Mouse (Mus musculus): Measurements from ENCODE around the gene Apopt1.

Apopt1 gene

GRCm38 (mm10) chr12:111681305-111681704 lies 31.8 kb upstream of the Apopt1 start:
- no peak for DNase-seq

- DNase-seq = peak; percentile 77
These were observed 31.1 kb upstream of the Apopt1 start for GRCm38 (mm10) chr12:111682003-111682402.

GRCm38 (mm10) chr12:111682806-111683205 lies 30.3 kb upstream of the Apopt1 start:
- no peak for DNase-seq

- no peak for DNase-seq
These were observed 26.7 kb upstream of the Apopt1 start for GRCm38 (mm10) chr12:111686390-111686789.

GRCm38 (mm10) chr12:111687350-111688068 lies 25.6 kb upstream of the Apopt1 start:
- peak; percentile 84 for DNase-seq

GRCm38 (mm10) chr12:111688069-111688428 lies 25.0 kb upstream of the Apopt1 start:
- DNase-seq = no peak

- no peak for DNase-seq
These were observed 23.6 kb upstream of the Apopt1 start for GRCm38 (mm10) chr12:111689426-111689825.

GRCm38 (mm10) chr12:111691346-111691872 lies 21.7 kb upstream of the Apopt1 start:
- peak; percentile 72 for DNase-seq

GRCm38 (mm10) chr12:111692899-111693298 lies 20.2 kb upstream of the Apopt1 start:
- DNase-seq = no peak

GRCm38 (mm10) chr12:111693341-111694270 lies 19.5 kb upstream of the Apopt1 start:
- peak; percentile 94 for DNase-seq

- DNase-seq = no peak
These were observed 18.7 kb upstream of the Apopt1 start for GRCm38 (mm10) chr12:111694271-111694781.

- DNase-seq = peak; percentile 73
These were observed 17.9 kb upstream of the Apopt1 start for GRCm38 (mm10) chr12:111694880-111695804.

- DNase-seq = no peak
These were observed 16.8 kb upstream of the Apopt1 start for GRCm38 (mm10) chr12:111696239-111696638.

GRCm38 (mm10) chr12:111697708-111698107 lies 15.4 kb upstream of the Apopt1 start:
- DNase-seq = no peak

- DNase-seq = no peak
These were observed 14.6 kb upstream of the Apopt1 start for GRCm38 (mm10) chr12:111698346-111698913.

GRCm38 (mm10) chr12:111699542-111699941 lies 13.5 kb upstream of the Apopt1 start:
- no peak for DNase-seq

GRCm38 (mm10) chr12:111700920-111701458 lies 12.1 kb upstream of the Apopt1 start:
- DNase-seq = no peak

GRCm38 (mm10) chr12:111703301-111703700 lies 9.8 kb upstream of the Apopt1 start:
- DNase-seq = no peak

GRCm38 (mm10) chr12:111704609-111705008 lies 8.5 kb upstream of the Apopt1 start:
- no peak for DNase-seq

GRCm38 (mm10) chr12:111705186-111705973 lies 7.7 kb upstream of the Apopt1 start:
- no peak for DNase-seq

- DNase-seq = no peak
These were observed 4.9 kb upstream of the Apopt1 start for GRCm38 (mm10) chr12:111708181-111708580.

Data from layer of hippocampus, adult 9-11 months (tissue).